Mouse (Mus musculus) adrenal gland, postnatal 25 days (tissue): ENCODE data around the gene Tex14. TPM values are rescaled to one million over a fixed set of nuclear protein-coding genes. Genes with fewer than 3 reads are reported as not detected.

Experiments used
- DNase-seq: peaks from one replicate; pipeline ENCODE4 v3.0.0; 2021; ENCODE audit warnings: mixed read lengths
- total RNA-seq: library from RNA; stranded (reverse); gene quantifications from 2 replicates; pipeline ENCODE4 v1.2.3, GENCODE M21; 2021

The Tex14 gene
- total RNA-seq, 1 experiment from 2014 or later = 1.1 TPM

GRCm38 (mm10) chr11:87592713-87593598 lies 188.1 kb downstream of the Tex14 start:
- no peak for DNase-seq

DNA sequence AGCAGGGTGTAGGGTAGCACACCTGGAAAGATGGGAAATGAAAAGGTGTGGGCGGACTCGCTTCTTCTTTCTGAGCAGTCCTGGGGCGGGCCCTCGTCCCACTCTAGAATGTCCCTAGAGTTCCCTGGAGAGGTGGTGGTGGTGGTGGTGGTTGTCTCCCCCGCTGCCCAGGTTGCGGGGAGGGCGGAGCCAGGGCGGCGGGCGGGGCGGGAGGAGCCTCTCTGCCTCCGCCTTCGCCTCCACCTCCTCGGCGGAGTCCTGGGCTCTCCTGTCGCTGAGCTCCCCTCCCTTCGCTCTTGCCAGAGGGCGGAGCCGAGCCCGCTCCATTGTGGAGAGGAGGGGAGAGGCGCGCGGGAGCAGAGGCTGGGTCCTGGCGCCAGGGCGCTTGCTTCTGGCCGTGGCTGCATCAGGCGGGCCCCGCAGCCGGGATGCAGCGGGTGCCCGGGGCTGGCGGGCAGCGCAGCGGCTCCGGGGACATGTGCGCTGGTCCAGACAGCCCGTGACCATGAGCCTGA lies 190.5 kb downstream of the Tex14 start:
- peak; percentile 91 for DNase-seq

DNA sequence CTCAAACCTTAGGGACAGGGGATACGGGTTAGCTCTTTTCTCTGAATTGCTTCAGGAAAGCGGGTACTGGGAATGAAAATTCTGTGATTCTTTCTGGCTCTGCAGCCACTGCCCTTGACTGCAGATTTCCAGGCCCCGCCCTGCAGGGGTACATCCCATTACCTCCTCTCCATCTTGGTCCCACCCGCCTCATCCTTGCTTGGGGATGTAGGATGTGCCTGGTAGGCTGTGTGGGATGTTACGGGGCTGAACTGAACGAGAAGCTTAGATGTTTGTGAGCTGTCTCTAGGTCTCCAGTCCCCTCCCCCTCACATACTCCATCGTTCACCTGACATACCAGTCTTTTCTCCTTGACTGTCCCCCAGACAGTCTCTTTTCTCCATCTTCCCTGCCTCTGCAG lies 191.1 kb downstream of the Tex14 start:
- DNase-seq = no peak

DNA sequence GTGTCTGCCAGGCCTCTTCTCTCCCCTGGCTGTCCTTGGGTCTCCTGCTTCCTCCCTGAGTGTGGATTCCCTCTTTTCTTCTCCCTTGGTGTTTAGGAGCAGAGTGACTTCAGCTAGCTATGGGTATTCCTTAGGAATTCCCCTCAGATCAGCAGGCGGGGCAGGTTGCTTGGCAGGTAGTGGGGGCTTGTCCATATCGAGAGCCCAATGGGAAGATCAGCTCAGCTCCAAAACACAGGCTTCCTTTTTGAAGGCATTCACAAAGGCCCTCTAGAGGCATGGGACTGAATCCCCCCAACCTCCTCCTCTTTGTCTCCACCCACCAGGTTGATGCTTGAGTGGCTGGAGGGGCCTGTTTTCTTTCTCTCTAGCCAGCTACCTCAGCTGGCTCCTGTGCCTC lies 191.6 kb downstream of the Tex14 start:
- DNase-seq = no peak

DNA sequence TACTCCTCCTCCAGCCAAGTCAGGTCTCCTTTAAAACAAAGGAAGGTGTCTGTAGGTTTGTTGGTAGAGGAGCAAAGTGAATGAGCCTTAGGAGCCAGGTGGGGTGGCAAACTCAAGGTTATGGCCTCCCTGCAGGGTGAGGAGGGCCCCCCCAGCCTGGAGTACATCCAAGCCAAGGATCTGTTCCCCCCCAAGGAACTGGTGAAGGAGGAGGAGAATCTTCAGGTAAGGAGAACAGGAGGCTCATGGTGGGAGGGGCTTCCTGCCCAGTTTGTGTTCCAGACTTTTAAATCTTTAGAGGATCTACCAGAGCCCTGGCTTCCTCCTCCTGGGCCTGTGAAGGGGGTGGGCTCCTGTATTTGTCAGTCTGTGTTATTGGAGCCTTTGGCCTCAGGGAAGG lies 192.2 kb downstream of the Tex14 start:
- no peak for DNase-seq

GRCm38 (mm10) chr11:87599395-87600089 lies 194.7 kb downstream of the Tex14 start:
- no peak for DNase-seq

DNA sequence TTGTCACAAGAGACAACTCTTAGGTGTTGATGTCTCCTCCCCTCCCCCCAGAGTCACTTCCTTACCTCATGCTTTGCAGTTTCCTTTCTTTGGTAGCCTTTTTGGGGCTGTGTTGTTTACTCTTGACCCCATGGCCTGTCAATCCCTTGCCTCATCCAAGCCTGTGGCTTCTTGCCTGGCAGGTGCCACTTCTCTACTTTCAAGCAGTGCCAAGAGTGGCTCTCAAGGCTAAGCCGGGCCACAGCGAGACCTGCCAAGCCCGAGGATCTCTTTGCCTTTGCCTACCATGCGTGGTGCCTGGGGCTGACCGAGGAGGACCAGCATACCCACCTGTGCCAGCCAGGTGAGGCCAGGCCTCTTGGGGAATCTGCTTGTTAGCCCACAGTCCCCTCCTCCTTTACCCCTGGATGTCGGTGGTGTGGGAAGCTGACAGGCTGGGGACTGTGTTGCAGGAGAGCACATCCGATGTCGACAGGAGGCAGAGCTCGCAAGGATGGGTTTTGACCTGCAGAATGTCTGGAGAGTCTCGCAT lies 195.5 kb downstream of the Tex14 start:
- no peak for DNase-seq

GRCm38 (mm10) chr11:87602234-87602633 lies 197.4 kb downstream of the Tex14 start:
- DNase-seq = no peak

DNA sequence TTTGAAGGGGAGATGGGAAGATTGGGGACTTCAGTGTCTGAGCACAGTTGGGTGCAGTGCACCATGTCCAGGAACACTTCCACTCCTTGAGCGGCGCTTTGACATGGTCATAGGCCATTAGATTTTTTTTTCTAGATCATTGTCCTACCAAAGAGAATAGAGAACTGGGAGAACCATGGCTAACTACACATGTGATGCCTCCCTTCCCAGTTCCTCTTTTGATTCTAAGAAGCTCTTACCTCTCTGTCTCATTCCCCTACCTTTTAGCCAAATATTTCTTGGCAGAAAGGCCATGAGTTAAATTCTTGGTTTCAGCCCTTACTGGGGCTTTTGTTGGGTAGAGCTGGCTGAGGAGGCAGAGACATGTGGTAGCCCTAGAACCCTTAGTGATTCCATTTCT lies 198.7 kb downstream of the Tex14 start:
- DNase-seq = no peak

Other genes with a start within 250 kb of the Tex14 start
- gene Ppm1e, start 46.0 kb upstream of the Tex14 start, total RNA-seq = 24.3 and 28.3 TPM in 2 replicates
- 2.0 and 3.2 TPM in 2 replicates for gene Rad51c, start 111 bp upstream of the Tex14 start, total RNA-seq
- gene Gm11492, start 161.6 kb downstream of the Tex14 start, total RNA-seq = not detected in 2 replicates
- gene Sept4, start 163.8 kb downstream of the Tex14 start, total RNA-seq = 24.3 and 38.6 TPM in 2 replicates
- 25.3 and 33.2 TPM in 2 replicates for gene Mtmr4, start 187.1 kb downstream of the Tex14 start, total RNA-seq
- 0.09 and 0.24 TPM in 2 replicates for gene Hsf5, start 212.1 kb downstream of the Tex14 start, total RNA-seq